Mouse (Mus musculus) heart, adult 2 months (tissue): ENCODE measurements around the gene Nop10.

Experiments used
- CTCF ChIP-seq: fragments of 200-600 bp; IDR thresholded peaks from 2 replicates; pipeline ENCODE4 v1.8.1; 2022; ENCODE audit warnings: antibody characterized with exemption, mild to moderate bottlenecking, moderate library complexity
- EP300 ChIP-seq: fragments of 200-500 bp; IDR thresholded peaks from 2 replicates; pipeline ENCODE4 v1.6.1; 2011; ENCODE audit warnings: low read depth, low read length, control low read depth; ENCODE audit not compliant: insufficient read depth
- POLR2A ChIP-seq: fragments of 200-500 bp; IDR thresholded peaks from 2 replicates; pipeline ENCODE4 v1.6.1; 2011; ENCODE audit warnings: mild to moderate bottlenecking, low read depth, low read length, control low read depth; ENCODE audit not compliant: insufficient read depth

GRCm38 (mm10) chr2:112266780-112267179 lies 5.1 kb downstream of the Nop10 start:
- no peak for TF ChIP-seq CTCF
- no peak for TF ChIP-seq EP300
- no peak for TF ChIP-seq POLR2A
